Mouse (Mus musculus) WW6 (cell line): ENCODE data around the gene Rag1.

Source experiments
- DNase-seq: peaks from one replicate; pipeline ENCODE4 v3.0.0-alpha.2; 2013; ENCODE audit warnings: low read depth, low spot score

Gene Rag1

GRCm38 (mm10) chr2:101591356-101591755 lies 57.9 kb downstream of the Rag1 start:
- DNase-seq = no peak
